Mouse (Mus musculus) limb, embryonic 14.5 days (tissue): ENCODE results near the gene Hcn3. TPM values are rescaled to one million over a fixed set of nuclear protein-coding genes. Genes with fewer than 3 reads are reported as not detected.
"Not testable (repeated sequence)": the region's sequence is repeated elsewhere in the genome, so short reads cannot be mapped to it uniquely, and the experiment has no call there.

Experiments
- ATAC-seq: fragments of 200-750 bp; cut with Nextera tagmentation; 2 replicates; pipeline ENCODE4 v1.8.0; 2017; ENCODE audit warnings: low read depth, moderate number of reproducible peaks, moderate TSS enrichment; ENCODE audit not compliant: low FRiP score
- DNase-seq: peaks from one replicate; pipeline ENCODE4 v3.0.0-alpha.2; 2015; ENCODE audit warnings: low spot score
- H3K27ac ChIP-seq: fragments of 300-500 bp; sonication (generic); replicated peaks from 2 replicates; pipeline ENCODE4 v1.5.1; 2014; ENCODE audit warnings: low read depth, mild to moderate bottlenecking, low read length, moderate library complexity, mixed read lengths
- H3K27me3 ChIP-seq: fragments of 300-500 bp; sonication (generic); 2 replicates; pipeline ENCODE4 v1.6.1; 2014; ENCODE audit warnings: low read length, mixed read lengths; ENCODE audit not compliant: control insufficient read depth, insufficient read depth
- H3K36me3 ChIP-seq: fragments of 300-500 bp; sonication (generic); 2 replicates; pipeline ENCODE4 v1.6.1; 2014; ENCODE audit warnings: mild to moderate bottlenecking, low read length, moderate library complexity, mixed read lengths; ENCODE audit not compliant: control insufficient read depth, insufficient read depth
- H3K4me1 ChIP-seq: fragments of 300-500 bp; sonication (generic); 2 replicates; pipeline ENCODE4 v1.6.1; 2014; ENCODE audit warnings: antibody characterized with exemption, low read length, mixed read lengths; ENCODE audit not compliant: control insufficient read depth, insufficient read depth
- H3K4me2 ChIP-seq: fragments of 300-500 bp; sonication (generic); replicated peaks from 2 replicates; pipeline ENCODE4 v1.6.1; 2014; ENCODE audit warnings: low read depth, mild to moderate bottlenecking, low read length, moderate library complexity; ENCODE audit not compliant: severe bottlenecking
- H3K4me3 ChIP-seq: fragments of 300-500 bp; sonication (generic); replicated peaks from 2 replicates; pipeline ENCODE4 v1.5.1; 2014; ENCODE audit warnings: low read length
- H3K9ac ChIP-seq: fragments of 300-500 bp; sonication (generic); 2 replicates; pipeline ENCODE4 v1.6.1; 2014; ENCODE audit warnings: mild to moderate bottlenecking, low read depth, low read length, moderate library complexity; ENCODE audit not compliant: severe bottlenecking
- H3K9me3 ChIP-seq: fragments of 300-500 bp; sonication (generic); 2 replicates; pipeline ENCODE4 v1.6.1; 2016; ENCODE audit warnings: low read length; ENCODE audit not compliant: control insufficient read depth
- POLR2A ChIP-seq: fragments of 200-500 bp; IDR thresholded peaks from 2 replicates; pipeline ENCODE4 v1.8.0; 2012; ENCODE audit warnings: inconsistent platforms, mild to moderate bottlenecking, moderate library complexity, borderline replicate concordance; ENCODE audit not compliant: insufficient read depth, insufficient read length; ENCODE audit errors: extremely low read depth
- whole genome bisulfite sequencing: fragments of 180-500 bp; shearing (Covaris S2); extraction: QIAGEN DNeasy Blood & Tissue Kit; methylation state at CpG from one replicate; pipeline ENCODE4 v1.1.7; 2014; 5-methylcytosine and 5-hydroxymethylcytosine counted together
- polyA plus RNA-seq, 2 experiments: library from polyadenylated mRNA; depleted of rRNA in 1 of 2; stranded (reverse) in 1 of 2; unstranded in 1 of 2; fragments of >200 nt; fragmentation: Nextera tagmentation in 1 of 2; extraction: Ambion mirVana in 1 of 2; gene quantifications; 2 replicates each; pipeline versions ENCODE4 v1.2.1 to v1.2.3; 2012 to 2014

Hcn3 gene
- polyA plus RNA-seq, 2 experiments = 1.5 to 4.6 TPM

GRCm38 (mm10) chr3:89163123-89163522, 3.1 kb upstream of the Hcn3 start:
- ATAC-seq = no peak
- H3K4me1 ChIP-seq = peaks cover 21% of the 10 kb centered on the region
- 63% methylated on average over 1 of the region's 1 CpGs for WGBS
- no peak overlapping the region for H3K27ac ChIP-seq
- no peak for TF ChIP-seq POLR2A
- peaks cover 15% of the 10 kb centered on the region for H3K27me3 ChIP-seq
- no peak overlapping the region for H3K4me2 ChIP-seq
- no peak for DNase-seq
- peaks cover 19% of the 10 kb centered on the region for H3K36me3 ChIP-seq
- no peaks in the 10 kb centered on the region for H3K9me3 ChIP-seq
- H3K4me3 ChIP-seq = no peak overlapping the region
- H3K9ac ChIP-seq = no peak overlapping the region

DNA sequence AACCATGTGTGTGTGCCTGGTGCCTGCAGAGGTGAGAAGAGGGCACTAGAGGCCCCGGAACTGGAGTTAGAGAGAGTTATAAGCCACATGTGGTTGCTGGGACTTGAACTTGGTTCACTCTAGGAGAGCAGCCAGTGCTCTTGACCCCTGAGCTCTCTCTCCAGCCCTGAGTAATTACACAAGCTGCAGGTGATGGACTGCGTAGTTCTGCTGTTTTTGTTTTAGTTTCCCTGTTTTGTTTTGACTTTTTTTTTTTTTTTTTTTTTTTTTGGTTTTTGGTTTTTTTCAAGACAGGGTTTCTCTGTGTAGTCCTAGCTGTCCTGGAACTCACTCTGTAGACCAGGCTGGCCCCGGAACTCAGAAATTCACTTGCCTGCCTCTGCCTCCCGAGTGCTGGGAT, 1.8 kb upstream of the Hcn3 start:
- 71% methylated on average over 4 of the region's 4 CpGs for WGBS
- peaks cover 17% of the 10 kb centered on the region for H3K27me3 ChIP-seq
- no peak for DNase-seq
- TF ChIP-seq POLR2A = no peak
- no peak overlapping the region for H3K4me2 ChIP-seq
- H3K4me3 ChIP-seq = no peak overlapping the region
- H3K4me1 ChIP-seq = peaks cover 21% of the 10 kb centered on the region
- no peaks in the 10 kb centered on the region for H3K9me3 ChIP-seq
- H3K27ac ChIP-seq = no peak overlapping the region
- peaks cover 6% of the 10 kb centered on the region for H3K36me3 ChIP-seq
- ATAC-seq = no peak
- H3K9ac ChIP-seq = no peak overlapping the region

GRCm38 (mm10) chr3:89161207-89161606, 1.2 kb upstream of the Hcn3 start:
- not testable (repeated sequence) for H3K9me3 ChIP-seq, H3K27ac ChIP-seq, H3K4me2 ChIP-seq, ATAC-seq, DNase-seq, H3K4me3 ChIP-seq, H3K36me3 ChIP-seq, H3K9ac ChIP-seq
- Histone ChIP-seq H3K27me3 (peaks cover 17% of the 10 kb centered on the region), H3K4me1 (peaks cover 19% of the 10 kb centered on the region)

DNA sequence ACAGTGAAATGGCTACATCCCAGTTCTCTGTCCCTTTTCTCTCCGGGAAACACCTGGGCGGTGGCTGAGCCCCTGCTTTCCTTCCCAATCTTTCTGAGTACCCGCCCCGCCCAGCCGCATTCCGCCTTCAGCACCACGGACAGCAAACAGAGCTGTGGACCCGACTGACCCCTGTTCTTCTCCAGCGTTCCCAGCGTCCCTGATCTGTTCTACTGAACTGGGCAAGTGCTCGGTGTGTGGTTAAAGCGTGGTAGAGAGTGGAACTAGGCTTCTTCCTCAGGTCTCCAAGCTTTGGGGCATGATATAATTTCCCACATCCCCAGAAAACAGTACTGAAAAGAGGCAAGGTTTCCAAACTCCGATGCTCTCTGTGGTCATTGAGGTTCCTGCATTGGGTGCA, 785 bp downstream of the Hcn3 start:
- no peaks in the 10 kb centered on the region for H3K9me3 ChIP-seq
- no peak for ATAC-seq
- H3K36me3 ChIP-seq = no peaks in the 10 kb centered on the region
- no peak overlapping the region for H3K27ac ChIP-seq
- WGBS = 4% methylated on average over 13 of the region's 13 CpGs
- TF ChIP-seq POLR2A = no peak
- peaks cover 11% of the 10 kb centered on the region for H3K4me1 ChIP-seq
- H3K27me3 ChIP-seq = peaks cover 17% of the 10 kb centered on the region
- DNase-seq = peak; percentile 40
- H3K4me2 ChIP-seq = peak overlapping the region; percentile 96
- peak overlapping the region; percentile 55 for H3K4me3 ChIP-seq
- H3K9ac ChIP-seq = no peak overlapping the region

DNA sequence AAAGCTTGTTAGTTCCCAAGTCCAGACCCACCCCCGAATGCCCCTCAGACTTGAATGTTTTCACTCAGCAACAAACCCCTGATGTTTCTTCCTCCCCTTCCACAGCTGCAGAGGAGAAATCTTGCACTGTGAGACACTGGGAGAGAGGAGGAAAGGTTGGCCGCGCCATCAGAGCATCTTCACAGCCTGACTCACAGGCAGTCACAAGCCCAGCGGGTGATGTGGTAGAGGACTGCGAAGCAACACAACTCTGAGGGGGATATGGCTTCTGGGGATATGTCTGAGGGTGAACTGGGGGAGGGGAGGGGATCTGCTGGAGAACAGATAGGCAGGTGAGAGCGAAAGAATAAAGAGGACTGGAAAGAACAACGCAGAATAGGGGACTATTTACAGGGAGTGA, 1.3 kb downstream of the Hcn3 start:
- Histone ChIP-seq H3K36me3 (no peaks in the 10 kb centered on the region), H3K4me1 (peaks cover 9% of the 10 kb centered on the region), H3K4me2 (no peak overlapping the region), H3K4me3 (0 out of 2 replicates have a peak overlapping the region, but pooled peaks have one; percentile 55), H3K9ac (no peak overlapping the region), H3K27ac (no peak overlapping the region), H3K27me3 (peaks cover 17% of the 10 kb centered on the region), H3K9me3 (no peaks in the 10 kb centered on the region)
- TF ChIP-seq POLR2A = no peak
- ATAC-seq = no peak
- no peak for DNase-seq
- 24% methylated on average over 7 of the region's 7 CpGs for WGBS

DNA sequence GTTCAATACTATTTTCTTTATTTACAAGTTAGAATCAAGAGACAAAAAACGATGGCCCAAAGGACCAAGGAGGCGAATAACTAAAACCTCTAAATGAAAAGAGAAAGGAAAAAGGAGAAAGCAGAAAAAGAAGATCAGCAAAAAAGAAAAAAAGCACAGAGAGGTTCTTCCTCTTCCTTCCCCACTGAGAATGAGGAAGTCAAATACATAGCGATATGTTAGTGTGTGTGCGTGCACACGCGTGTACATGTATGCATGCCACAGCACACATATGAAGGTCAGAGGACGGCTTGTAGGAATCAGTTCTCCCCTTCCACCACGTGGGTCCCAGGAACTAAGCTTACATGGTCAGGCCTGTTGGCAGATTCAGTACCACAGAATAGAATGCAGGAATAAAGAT, 3.0 kb downstream of the Hcn3 start:
- WGBS = 88% methylated on average over 8 of the region's 8 CpGs
- Histone ChIP-seq H3K9me3 (no peaks in the 10 kb centered on the region), H3K4me3 (no peak overlapping the region), H3K9ac (no peak overlapping the region), H3K4me1 (peaks cover 9% of the 10 kb centered on the region), H3K4me2 (no peak overlapping the region), H3K36me3 (no peaks in the 10 kb centered on the region), H3K27me3 (peaks cover 17% of the 10 kb centered on the region), H3K27ac (no peak overlapping the region)
- TF ChIP-seq POLR2A = no peak
- no peak for DNase-seq
- ATAC-seq = no peak
